Mouse (Mus musculus) kidney, adult 2 months (tissue): ENCODE measurements around the gene Npr3.

ENCODE experiments used
- CTCF ChIP-seq: fragments of 200-500 bp; conservative IDR thresholded peaks from 2 replicates; pipeline ENCODE4 v1.5.1; 2011; ENCODE audit warnings: low read depth, mild to moderate bottlenecking, control low read depth, low read length, moderate library complexity, mixed read lengths; ENCODE audit not compliant: insufficient read depth, insufficient read length
- POLR2A ChIP-seq: fragments of 200-500 bp; IDR thresholded peaks from one replicate; pipeline ENCODE4 v1.6.1; 2011; ENCODE audit warnings: low read depth, low read length, control low read depth

- TF ChIP-seq CTCF (no peak), POLR2A (no peak)
Measured at GRCm38 (mm10) chr15:11841828-11842227, 65.3 kb downstream of the Npr3 start.
